Mouse (Mus musculus) frontal cortex, postnatal 36 days (tissue): ENCODE data around the gene Gfi1b.

Source experiments
- DNase-seq, 2 experiments: peaks; one replicate each; pipeline ENCODE4 v3.0.0; 2022; ENCODE audit warnings: low spot score in 2 of 2

Gene Gfi1b

DNA sequence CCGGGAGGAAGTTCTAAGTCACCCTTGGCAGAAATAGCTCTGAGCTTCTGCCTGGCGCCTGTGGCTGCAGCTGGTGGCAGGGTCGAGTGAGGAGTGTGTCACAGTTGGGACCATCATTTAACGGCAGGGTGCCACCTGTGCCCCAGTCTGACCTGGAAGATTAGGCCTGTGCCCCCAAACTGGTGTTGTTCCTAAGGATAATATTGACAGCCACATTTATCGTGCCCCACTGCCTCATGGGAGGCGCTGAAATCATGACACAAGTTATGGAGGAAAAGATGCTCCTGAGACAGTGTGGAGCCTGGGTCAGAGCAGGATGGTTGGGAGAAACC is 22.2 kb downstream of the Gfi1b start:
- no peak for DNase-seq

DNA sequence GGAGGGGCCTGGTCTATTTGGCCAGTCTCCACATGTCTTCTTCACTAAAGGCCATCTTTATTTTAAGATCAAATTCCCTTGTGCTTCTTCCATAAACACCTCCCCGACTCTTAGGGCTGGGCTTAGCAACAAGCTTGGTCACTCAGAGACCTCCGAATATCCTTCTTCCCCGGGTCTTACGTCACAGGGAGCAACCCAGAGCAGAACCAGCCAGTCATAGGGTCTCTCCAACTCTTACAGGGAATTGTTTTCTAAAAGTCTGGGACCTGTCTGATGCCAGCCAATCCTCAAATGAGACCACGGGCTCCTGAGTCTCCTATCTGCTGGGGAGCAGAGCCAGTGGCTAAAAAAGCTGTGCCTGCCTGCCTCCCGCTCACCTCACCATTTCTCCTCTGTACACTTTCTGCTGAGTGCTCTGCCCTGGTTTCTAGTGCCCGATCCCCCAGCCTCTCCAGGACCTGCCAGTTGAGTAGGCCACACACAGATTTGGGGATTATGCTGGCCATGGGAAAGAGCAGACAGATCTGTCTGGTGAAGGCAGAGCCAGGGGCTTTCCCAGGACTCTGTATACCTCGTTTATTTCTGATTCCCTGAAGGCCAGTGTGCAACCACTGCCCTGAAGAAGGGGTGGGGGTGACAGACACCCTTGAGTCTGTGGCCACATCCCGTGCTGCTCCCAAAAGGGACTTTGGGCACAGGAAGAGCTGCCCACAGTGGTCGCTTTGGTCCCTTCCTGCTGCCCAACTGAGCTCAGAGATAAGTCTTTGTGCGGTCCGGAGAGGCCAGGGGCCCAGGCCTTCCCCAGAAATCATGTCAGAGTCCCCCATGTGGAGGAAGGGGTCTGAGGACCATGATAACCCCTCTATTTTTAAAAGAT is 22.9 kb downstream of the Gfi1b start:
- no peak for DNase-seq

DNA sequence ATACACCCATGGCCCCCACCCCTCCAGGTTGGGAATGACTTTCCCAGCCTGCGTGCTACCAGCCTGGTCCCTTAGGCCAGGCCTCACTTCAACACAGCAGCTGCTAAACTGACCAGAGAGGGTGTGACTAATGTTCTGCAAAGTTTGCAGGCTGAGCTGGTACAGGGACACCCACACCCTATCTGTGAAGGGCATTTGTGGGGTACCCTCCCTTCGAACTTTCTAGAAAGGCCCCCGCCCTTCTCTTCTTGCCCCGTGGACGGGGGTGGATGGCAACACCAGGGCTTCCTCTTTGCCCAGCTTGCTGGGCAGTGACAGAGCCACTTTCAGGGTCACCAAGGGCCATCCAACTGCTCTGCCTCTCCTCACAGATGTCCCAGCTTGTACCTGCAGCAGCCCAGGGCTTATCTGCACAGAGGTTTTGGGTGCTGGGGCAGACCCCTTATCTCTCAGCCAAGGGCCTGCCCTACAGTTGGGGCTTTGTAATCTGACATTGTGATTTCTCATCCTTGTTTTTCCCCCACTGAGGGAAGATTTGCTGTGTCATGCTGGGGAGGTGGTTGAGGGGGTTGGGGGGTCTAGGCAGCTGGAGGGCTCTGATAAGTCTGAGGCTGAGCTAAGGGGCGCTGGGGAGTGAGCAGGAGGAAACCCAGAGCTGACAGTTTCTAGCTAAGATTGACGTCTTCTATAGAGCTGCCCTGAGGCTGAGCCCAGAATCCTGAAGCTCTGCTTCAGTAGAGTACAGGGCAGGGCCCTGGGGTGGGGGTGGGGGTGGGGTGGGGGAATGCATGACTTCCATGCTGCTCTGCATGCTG is 23.8 kb downstream of the Gfi1b start:
- no peak for DNase-seq

DNA sequence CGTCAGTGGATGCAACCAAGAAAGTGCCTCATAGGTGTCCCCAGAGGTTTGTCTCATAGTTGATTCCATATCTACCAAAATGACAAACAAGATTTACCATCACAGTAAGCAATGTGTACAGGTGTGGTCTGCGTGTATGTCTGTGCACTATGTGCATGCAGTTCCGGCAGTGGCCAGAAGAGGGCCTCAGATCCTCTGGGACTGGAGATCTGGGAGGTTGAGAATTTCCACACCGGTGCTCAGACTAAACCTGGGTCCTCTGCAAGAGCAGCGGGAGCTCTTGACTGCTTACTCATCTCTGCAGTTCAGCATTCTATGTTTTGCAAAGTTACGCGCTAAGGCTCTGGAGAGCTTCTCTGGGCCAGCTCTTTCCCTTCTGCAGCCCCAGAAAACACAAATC is 24.8 kb downstream of the Gfi1b start:
- no peak for DNase-seq

DNA sequence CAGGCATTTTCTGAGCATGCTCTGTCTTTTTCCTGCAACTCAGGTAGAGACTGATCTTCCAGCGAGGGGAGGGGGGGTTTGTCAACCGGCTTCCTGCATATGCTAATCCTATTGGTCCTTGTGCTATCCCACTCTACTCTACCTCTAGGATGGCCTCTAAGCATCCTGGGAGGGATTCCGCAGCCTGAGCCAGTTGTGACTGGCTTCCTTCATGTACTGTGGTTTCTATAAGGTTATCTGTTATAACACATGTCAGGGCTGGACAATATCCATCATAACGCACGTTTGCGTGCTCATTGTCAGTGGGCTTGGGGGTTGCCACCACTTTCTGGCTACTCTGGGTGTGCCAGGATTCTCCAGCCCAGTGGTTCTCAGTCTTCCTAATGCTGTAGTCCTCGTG is 25.8 kb downstream of the Gfi1b start:
- DNase-seq: no peak

DNA sequence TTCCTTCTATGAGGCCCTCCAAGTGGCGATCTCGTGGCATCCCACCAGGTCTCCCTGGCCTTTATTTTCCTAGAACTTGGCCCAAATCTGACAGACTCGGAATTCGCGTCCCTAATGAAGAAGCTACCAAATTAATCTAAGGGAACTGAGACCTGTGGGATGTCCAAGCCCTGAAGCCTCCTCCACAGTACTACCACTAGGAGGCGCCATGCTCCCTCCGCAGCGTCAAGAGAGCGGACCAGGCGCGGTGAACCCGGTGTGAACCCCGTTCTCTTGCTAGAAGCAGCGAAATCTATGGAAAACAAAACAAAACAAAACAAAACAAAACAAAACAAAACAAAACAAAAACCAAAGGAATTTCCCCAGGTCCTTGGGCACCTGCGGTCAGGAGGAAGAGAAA is 29.0 kb downstream of the Gfi1b start:
- DNase-seq: peak in 1 of 2 experiments; percentile 26

DNA sequence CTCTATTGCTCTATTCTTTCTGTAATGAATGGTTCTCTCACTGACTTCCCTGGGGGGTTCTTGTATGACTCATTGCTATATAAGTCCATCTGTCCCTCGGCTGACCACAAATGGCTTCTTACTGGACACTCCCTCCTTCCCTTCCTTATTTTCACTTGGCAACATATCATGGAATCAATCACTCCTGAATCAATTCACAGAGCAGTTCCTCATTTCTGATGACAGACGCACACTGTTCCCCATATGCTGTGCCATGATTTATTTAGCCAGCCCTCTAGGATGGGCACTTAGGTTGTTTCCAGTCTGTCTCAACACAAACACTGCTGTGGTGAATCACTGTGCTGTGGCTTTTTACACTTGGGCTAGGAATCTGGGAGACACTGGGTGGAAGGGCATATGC is 30.3 kb downstream of the Gfi1b start:
- no peak for DNase-seq

DNA sequence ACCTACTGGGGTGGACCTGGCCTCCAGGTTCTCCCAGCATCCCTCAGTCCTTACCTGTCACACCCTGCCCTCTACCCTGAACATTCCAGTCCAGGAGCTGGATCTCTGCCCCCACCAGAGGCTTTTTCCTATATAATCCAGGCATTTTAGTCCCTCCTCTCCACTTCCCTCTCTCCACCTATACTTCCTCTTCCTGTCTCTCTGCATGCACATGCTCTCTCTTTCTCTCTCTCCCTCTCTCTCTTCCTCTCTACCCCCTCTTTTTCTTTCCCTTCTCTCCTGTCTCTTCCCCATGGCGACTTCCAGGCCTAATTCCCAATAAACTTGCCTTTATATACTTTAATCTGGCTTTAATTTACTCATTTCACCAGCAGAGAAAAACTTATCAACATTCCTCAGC is 33.2 kb downstream of the Gfi1b start:
- no peak for DNase-seq

DNA sequence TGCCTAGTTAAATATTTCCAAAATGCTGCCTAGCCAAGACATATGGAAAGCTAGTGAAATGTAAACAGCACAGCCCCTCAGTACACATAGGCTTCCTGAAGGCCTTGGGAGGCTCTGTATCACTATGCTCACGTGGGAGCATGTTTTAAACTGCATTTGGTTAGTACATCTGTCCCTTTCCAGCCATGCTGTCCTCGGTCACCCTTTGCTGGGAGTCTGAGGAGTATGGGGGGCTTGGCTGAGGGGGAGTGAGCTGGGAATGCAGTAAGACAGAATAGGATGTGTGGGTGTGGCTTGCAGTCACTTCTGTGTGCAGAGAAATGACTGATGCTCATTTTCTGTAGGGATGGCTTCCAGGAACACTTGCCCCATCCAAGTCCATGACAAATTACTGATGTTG is 36.1 kb downstream of the Gfi1b start:
- DNase-seq: no peak

DNA sequence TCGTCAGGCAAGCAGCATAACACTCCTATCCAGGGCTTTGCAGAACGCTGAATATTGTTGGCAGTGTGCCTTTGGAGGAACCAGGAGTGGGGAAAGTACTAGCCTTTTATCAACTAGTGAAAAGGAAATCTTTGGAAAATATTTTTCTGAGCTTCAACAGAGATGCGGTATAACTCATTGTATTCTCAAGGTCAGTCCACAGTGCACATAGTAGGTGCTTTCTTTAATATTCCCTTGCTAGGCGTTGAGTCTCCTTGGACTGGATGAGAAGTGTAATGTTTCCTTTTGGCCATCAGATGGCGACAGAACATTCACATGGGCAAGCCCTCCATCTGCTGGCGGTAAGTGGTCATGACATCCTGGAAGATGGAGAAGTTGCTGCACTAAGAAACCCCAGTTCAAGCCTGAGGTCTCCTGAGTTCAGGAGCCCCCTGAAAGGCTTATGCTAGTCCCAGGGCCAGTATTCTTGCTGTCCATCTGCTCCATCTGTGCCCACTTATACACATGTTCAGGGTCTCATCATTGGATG is 36.7 kb downstream of the Gfi1b start:
- peak; percentile 62 to 82 for DNase-seq

DNA sequence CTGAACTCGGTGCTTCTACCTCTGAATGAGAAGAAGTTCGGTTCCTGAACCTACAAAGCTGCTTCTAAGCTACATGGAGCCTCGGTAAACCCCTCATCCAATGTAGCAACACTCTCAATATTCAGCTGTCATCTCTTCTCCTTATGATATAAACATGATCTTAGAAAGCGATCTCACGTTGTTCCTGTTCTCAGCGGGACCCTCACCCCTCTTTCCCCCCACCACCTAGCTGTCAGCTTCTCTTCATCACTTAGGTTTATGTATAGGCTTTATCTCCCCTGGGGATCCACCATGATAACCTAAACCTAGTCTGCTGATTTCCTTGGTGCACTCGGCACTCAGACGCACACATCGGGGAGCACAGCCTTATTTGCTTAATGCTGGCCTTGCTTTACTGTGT is 38.1 kb downstream of the Gfi1b start, which contains the start of gene Gtf3c5:
Gtf3c5 (minus strand) TSS at position 101 of the 400 bp plus-strand sequence.
- DNase-seq: no peak

DNA sequence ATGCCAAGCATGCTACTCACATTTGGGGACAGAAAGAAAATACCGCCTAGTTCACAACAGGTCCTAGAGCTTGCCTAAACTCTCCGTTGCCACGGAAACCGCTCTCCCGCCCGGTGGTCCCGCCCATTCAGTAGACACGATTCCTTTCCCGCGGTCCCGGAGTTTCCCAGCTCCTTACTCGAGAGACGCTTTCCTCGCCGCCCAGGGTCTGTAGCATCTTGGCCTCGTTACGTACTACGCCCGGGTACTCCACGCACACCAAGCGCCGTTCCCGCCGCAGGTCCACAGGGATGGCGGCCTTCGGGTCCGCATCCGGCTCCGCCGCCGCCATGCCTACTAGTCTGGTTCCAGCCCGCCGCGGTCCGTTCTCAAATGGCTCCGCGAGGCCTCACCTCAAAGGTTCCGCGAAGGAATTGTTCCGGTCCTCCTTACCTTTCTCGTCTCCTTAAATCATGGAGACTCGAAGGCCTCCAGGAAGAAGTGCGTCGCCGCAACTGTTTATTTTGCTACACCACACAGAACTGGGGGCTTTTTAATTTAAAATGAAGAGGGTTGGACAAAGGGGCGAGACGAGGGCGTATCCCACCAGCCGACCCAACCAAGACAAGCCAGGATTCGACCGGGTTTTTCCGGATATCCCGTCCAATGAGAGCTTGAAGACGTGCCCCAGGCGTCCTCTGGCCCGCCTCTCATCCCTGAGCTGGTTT is 39.0 kb downstream of the Gfi1b start:
- peak; percentile 92 to 93 for DNase-seq

DNA sequence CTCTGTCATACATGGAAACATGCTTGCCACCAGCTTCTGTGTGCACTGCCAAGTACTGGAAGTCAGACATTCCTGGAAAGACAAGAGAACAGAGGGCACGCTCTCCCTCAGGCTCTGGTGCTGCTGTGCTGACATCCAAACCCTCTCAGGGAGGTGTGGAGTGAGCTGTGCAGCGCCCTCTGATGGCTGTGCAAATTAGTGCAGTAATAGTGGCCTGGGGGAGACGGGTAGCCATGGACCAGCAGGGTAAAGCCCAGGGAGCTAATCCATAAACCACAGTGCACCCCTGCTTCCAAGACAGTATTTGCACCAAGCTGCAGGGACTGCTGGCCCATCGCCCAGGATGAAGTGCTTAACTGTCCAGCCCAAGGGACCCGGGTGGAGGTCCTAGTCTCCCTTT is 43.8 kb downstream of the Gfi1b start:
- peak in 1 of 2 experiments; percentile 33 for DNase-seq

DNA sequence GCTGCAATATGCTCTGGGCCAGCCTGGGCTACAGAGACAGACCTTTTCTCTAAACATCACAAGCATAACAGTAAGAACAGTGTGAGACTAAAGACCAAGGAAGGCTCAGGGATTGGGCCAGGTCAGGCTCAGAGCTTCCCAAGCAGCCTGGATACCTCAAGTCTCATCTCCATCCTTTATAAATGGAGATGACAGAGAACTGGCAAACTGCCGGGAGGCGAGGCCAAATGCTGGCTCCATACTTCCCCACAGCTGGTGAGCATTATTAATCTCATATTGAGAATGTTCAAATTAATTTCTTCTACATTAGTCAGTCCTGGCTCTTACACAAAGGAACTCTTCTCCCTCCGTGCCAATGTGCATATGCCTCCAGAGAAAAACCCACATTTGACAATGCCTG is 45.0 kb downstream of the Gfi1b start:
- DNase-seq: no peak

DNA sequence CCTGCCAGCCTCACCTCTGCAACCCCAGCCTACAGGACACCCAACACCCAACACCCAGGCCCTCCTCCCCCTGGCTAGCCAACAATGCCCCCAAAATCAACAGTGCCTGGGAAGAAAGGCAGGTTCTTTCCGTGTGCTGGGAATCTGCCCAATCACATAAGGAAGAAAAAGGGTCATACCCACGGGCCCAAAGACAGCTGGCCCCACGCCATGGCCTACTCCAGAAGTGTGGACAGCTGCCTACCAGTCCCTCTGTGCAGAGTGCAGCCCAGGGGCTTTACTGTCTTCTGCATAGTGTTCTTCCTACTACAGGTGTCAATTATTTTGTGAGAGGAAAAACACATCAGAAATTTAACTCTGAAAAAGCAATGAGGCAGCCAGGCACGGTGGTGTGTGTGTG is 46.4 kb downstream of the Gfi1b start:
- no peak for DNase-seq

DNA sequence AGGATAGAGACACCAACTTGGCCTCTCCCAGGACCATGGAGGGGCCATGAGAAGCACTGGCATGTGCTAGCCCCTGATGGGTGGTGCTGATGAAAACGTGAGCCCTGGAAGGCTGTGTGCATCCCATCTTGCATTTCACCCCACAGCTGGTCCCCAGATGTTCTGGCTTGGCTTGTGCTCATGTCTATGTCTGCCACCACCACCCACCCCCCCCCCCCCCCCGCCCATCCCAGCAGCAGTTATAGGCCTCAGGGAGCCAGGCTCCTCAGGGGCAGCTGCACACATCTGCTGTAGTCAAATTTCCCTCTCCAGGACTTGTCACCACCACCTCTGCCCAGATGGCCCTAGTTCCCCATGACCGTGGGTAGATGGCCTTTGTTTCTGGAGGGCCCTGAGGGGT is 51.9 kb downstream of the Gfi1b start:
- DNase-seq: no peak

DNA sequence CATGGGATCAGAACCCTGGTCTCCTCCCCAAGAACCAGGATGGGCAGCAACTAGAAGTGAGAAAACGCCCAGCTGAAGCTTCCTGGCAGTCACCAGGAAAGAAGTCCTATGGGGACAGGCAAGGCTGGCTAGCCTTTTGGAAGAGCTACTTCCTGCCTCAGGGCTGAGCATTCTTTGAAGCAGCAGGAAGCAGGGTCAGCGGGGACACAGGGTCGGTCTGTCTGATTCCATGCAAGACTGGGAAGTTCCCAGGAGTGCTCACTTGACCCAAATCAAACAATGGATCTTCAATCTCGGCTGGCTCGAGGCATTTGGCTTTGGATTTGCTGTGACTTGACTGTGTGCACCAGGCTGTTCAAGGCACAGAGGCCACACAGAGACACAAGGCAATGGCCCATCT is 55.2 kb downstream of the Gfi1b start:
- no peak for DNase-seq

DNA sequence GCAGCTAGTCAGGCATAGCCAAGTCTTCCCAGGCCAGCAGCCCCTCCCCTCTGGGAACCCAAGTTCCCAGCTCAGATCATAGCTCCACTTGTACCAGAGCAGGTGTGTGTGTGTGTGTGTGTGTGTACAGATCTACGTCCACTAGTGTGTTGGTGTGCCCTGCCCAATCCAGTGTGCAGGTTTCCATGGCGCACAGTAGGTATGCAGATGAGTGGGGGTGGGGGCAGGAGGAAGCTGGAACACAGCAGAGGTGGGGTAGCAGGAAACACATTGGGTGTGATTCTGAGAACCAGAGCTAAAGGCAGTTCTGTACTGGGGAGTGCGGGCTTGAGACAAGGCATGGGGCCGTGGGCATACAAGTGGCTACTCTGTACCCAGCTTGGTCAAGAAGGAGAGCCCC is 57.4 kb downstream of the Gfi1b start:
- DNase-seq: no peak

DNA sequence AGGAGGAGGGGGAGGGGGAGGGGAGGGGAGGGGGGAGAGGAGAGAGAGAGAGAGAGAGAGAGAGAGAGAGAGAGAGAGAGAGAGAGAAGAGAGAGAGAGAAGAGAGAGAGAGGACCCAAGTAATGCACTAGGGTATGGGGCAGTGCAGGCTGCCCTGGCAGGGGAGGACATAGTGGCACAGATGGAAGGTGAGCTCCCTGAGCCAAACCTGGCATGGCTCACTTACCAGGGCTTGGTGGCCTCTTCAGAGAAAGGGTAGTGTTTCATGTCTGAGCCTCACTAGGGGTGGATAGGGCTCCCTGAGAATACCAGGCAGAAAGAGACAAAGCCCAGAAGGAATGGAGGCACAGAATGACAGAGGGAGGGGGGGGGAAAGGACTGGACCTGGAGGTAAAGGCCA is 58.0 kb downstream of the Gfi1b start:
- no peak for DNase-seq

DNA sequence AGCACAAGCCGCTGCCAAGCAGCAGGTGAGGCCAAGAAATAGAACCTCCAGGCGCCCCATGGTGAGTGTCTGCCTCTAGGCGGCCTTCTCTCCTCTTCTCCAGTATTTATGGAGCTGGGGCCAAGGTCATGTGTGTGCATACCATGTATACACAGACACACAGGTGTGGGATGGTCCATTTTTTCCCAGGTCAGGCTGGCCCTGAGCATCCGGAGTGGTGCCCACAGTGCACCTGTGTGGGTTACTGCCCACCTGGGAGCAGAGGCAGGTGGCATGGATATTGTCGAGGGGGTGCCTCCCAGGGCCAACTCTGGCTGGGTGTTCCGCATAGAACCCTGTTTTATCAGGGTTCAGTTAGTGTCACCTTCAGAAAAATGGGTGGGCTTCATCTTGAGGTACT is 58.5 kb downstream of the Gfi1b start, which contains the start of gene Cel:
Cel (minus strand) TSS at position 101 of the 400 bp plus-strand sequence.
- DNase-seq: no peak
